Mouse (Mus musculus) kidney, postnatal 36 days (tissue): ENCODE measurements around the gene Acsl5.

Experiments used
- DNase-seq, 2 experiments: peaks; one replicate each; pipeline ENCODE4 v3.0.0; 2021 to 2022; ENCODE audit warnings: mixed read lengths in 2 of 2

The Acsl5 gene

GRCm38 (mm10) chr19:55336441-55336840, 84.7 kb downstream of the Acsl5 start:
- DNase-seq = peak; percentile 57 to 65

DNA sequence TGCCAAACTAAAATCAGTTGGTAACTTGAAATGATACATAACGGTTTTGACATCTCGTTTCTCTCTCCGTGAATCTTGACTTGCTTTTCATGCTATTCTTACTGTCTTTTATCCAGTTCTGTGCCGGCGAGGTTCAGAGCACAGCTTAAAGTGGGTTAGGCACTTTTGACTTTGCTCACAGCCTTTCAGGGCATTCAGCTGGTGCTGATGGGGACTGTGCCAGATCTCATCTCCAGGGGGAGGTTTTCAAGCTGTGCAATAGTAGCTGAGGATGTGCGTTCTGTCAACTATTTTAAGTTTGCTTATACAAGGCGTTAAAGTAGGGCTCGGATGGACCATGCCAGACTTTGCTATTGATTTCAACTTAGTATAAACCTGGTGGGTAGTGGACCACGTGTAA, 85.3 kb downstream of the Acsl5 start:
- no peak for DNase-seq

- DNase-seq = no peak
These were observed 85.9 kb downstream of the Acsl5 start for GRCm38 (mm10) chr19:55337664-55338063.

DNA sequence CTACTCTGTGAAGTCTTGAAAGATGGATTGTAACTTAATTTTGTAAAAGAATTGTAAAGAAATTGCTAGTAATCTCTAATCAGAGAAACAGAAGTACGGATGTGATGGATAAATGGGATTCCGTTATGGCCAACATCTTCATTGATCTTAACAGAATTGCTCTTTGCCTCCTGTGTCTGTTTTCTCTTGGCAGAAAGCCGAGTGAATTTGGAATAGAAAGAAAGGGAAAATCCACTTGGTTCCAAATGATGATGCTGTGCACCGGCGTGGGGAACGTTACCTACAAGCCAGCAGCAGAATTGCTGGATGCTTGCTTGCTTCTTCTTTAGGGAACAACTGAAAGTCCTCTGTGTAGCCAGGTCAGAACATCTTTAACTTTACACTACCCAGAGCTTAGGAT, 88.8 kb downstream of the Acsl5 start:
- no peak for DNase-seq

GRCm38 (mm10) chr19:55341377-55341776, 89.6 kb downstream of the Acsl5 start:
- DNase-seq = no peak

DNA sequence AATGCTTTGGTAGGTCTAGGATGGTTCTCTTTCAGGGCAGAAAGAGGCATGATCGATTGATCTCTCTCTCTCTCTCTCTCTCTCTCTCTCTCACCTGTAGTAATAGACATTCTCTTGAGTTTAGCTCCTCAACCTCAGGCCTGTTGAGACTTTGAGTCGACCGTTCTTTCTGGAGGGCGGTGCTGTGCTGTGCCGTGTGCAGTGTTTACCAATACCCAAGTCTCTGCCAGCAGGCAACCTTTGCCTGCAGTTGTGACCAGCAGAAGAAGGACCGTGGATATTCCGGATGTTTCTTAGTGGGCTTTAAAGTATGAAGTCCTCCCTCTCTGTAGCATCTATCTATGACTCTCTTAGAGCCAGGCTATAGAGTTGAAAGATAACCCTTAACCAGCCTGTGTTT, 90.7 kb downstream of the Acsl5 start:
- no peak for DNase-seq

DNA sequence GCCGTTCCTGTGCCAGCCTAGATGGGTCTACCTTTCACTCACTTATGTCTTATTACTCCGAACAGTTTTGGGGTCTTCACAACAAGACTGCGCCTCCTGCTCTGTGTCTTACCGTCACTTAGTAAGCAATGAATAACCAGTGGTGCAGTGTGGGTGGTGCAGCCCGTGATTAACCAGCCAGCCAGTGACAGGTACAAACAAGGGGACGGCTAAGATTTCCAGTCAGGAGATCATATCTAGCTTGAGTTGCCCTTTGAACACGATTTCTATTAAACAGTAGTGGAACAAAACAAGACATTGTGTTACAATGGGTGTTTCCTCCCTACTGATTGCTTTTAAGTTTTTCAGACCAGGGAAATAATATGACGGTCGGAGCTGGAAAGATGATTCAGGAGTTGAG, 91.5 kb downstream of the Acsl5 start:
- DNase-seq = peak in 1 of 2 experiments; percentile 13
